ENCODE assay signal across 8 mouse cellular contexts in the genomic region with DNA sequence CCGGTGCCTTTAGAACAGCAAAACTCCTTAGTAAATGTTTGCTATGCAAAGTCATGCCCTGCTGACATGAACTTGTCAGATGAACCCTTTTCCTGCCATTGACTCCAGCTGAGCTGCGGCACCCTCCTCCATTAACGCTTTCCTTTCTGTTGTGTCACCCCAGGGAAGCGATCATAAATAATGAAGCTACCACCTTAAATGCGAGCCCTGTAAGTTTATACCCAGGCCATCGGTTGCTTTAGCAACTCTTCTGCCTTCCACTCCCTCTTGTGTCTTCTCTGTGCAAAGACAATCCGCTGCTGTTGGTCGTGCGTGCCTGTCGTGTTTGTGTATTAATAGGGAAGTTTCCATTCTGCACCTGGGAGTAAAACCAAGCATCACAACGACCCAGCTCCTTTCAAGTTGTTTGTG. TPM values are rescaled to one million over a fixed set of nuclear protein-coding genes. Genes with fewer than 3 reads are reported as not detected.
DNase-seq lines count a peak whose midpoint lies in the region; ATAC-seq lines count a peak whose summit lies in the region.
"Had no signal": no experiment of that assay in that cellular context is flagged by ENCODE, and none has a peak within 500 bp of the region (broad histone marks: within the 10 kb centered on the region; RNA-seq: fewer than 3 reads in every experiment).

No protein-coding gene starts in this region.

- H3K4me2 ChIP-seq in liver, embryonic 11.5 days = 0 out of 2 replicates have a peak overlapping the region, but pooled peaks have one; percentile 9
- H3K4me2 ChIP-seq in stomach, embryonic 15.5 days = peak overlapping the region; percentile 15; the same call in 1 of the 2 replicates

- no peak for ATAC-seq in megakaryocyte, adult 5-6 weeks (ENCODE audit: poor library complexity, severe bottlenecking)
- ATAC-seq in liver, embryonic 11.5 days (replicated peaks; ENCODE audit: low FRiP score) = no peak
- no peak for ATAC-seq in stomach, embryonic 15.5 days (ENCODE audit: insufficient read depth, low FRiP score, low read depth)

- peak overlapping the region; percentile 94 for H3K4me3 ChIP-seq in megakaryocyte, embryonic 14.5 days (replicated peaks)
- H3K4me3 ChIP-seq in hindbrain, embryonic 10.5 days = peak overlapping the region; percentile 23
- no peak overlapping the region for H3K4me3 ChIP-seq in liver, embryonic 11.5 days (ENCODE audit: low read depth, low read length)
- H3K4me3 ChIP-seq in stomach, embryonic 15.5 days (replicated peaks) = no peak overlapping the region
- H3K4me3 ChIP-seq: erythroblast, embryonic 14.5 days had no signal

- peak; percentile 60 to 67 for DNase-seq in cerebellum, postnatal 10 days
- DNase-seq in hindbrain, embryonic 10.5 days (ENCODE audit: low spot score) = peak; percentile 23
- no peak for DNase-seq in liver, embryonic 11.5 days (ENCODE audit: low spot score)
- no peak for DNase-seq in spleen, postnatal 4 days (ENCODE audit: low spot score in 2 of 2)

- peaks cover 9% of the 10 kb centered on the region for H3K36me3 ChIP-seq in megakaryocyte, embryonic 14.5 days (replicated peaks; ENCODE audit: low read length)
- no peaks in the 10 kb centered on the region for H3K36me3 ChIP-seq in hindbrain, embryonic 10.5 days
- H3K36me3 ChIP-seq in liver, embryonic 11.5 days (ENCODE audit: control insufficient read depth, insufficient read depth, low read length) = no peaks in the 10 kb centered on the region
- H3K36me3 ChIP-seq in stomach, embryonic 15.5 days = no peaks in the 10 kb centered on the region

- no peak overlapping the region for H3K9ac ChIP-seq in liver, embryonic 11.5 days (ENCODE audit: low read depth, low read length)
- H3K9ac ChIP-seq in stomach, embryonic 15.5 days = no peak overlapping the region

- H3K27ac ChIP-seq in hindbrain, embryonic 10.5 days = no peak overlapping the region
- no peak overlapping the region for H3K27ac ChIP-seq in liver, embryonic 11.5 days (ENCODE audit: low read depth, low read length)
- H3K27ac ChIP-seq in stomach, embryonic 15.5 days = no peak overlapping the region

- H3K27me3 ChIP-seq in megakaryocyte, embryonic 14.5 days (replicated peaks) = peaks cover 43% of the 10 kb centered on the region
- peaks cover 57% of the 10 kb centered on the region for H3K27me3 ChIP-seq in hindbrain, embryonic 10.5 days (ENCODE audit: insufficient read depth, poor library complexity, severe bottlenecking)
- peaks cover 45% of the 10 kb centered on the region for H3K27me3 ChIP-seq in liver, embryonic 11.5 days (replicated peaks; ENCODE audit: control insufficient read depth, insufficient read depth, low read length)
- no peaks in the 10 kb centered on the region; the same call in 1 of the 2 replicates for H3K27me3 ChIP-seq in stomach, embryonic 15.5 days (replicated peaks)

- no peaks in the 10 kb centered on the region for H3K9me3 ChIP-seq in megakaryocyte, embryonic 14.5 days
- H3K9me3 ChIP-seq in hindbrain, embryonic 10.5 days = no peaks in the 10 kb centered on the region
- no peaks in the 10 kb centered on the region for H3K9me3 ChIP-seq in liver, embryonic 11.5 days (ENCODE audit: control insufficient read depth, low read length)
- no peaks in the 10 kb centered on the region for H3K9me3 ChIP-seq in stomach, embryonic 15.5 days

- H3K4me1 ChIP-seq in megakaryocyte, embryonic 14.5 days = peaks cover 75% of the 10 kb centered on the region
- peaks cover 34% of the 10 kb centered on the region for H3K4me1 ChIP-seq in hindbrain, embryonic 10.5 days (replicated peaks)
- peaks cover 5% of the 10 kb centered on the region; the same call in 1 of the 2 replicates for H3K4me1 ChIP-seq in liver, embryonic 11.5 days (replicated peaks; ENCODE audit: control insufficient read depth, insufficient read depth, low read length)
- 0 out of 2 replicates have a peak, but pooled peaks cover 10% of the 10 kb centered on the region for H3K4me1 ChIP-seq in stomach, embryonic 15.5 days

- WGBS in hindbrain, embryonic 10.5 days = 6% methylated on average over 11 of the region's 11 CpGs
- 9% methylated on average over 11 of the region's 11 CpGs for WGBS in liver, embryonic 11.5 days
- WGBS in stomach, embryonic 15.5 days = 3% methylated on average over 11 of the region's 11 CpGs

RNA-seq across cellular contexts. Expression of gene Dusp14, which starts 3.0 kb away (rescaled TPM):
- polyA plus RNA-seq in megakaryocyte, embryonic 14.5 days (2012; ENCODE audit: insufficient read depth, low replicate concordance) = 14.5 and 17.1 TPM in 2 replicates
- not detected in 2 replicates for total RNA-seq in megakaryocyte, adult 5-6 weeks (2015)
- total RNA-seq in megakaryocyte, adult 5-6 weeks (2017) = not detected in 2 replicates
- polyA plus RNA-seq in hindbrain, embryonic 10.5 days (2016; fragmentation: Nextera tagmentation; extraction: Ambion mirVana) = 11.0 and 13.3 TPM in 2 replicates
- 1.7 and 2.2 TPM in 2 replicates for polyA plus RNA-seq in liver, embryonic 11.5 days (2014; fragmentation: Nextera tagmentation; extraction: Ambion mirVana)
- polyA plus RNA-seq in stomach, embryonic 15.5 days (2015; fragmentation: Nextera tagmentation; extraction: Ambion mirVana) = 13.5 and 19.5 TPM in 2 replicates
- polyA plus RNA-seq: erythroblast, embryonic 14.5 days had no signal

Comparison
In these comparisons a context has a peak if more than half of its experiments do, and no peak if none do; other contexts are left out.
1. H3K4me3 ChIP-seq: peak in megakaryocyte, embryonic 14.5 days (single experiment) and hindbrain, embryonic 10.5 days (single experiment); none in liver, embryonic 11.5 days (single experiment) and stomach, embryonic 15.5 days (single experiment).
2. DNase-seq: peak in cerebellum, postnatal 10 days (2 of 2) and hindbrain, embryonic 10.5 days (single experiment); none in liver, embryonic 11.5 days (single experiment) and spleen, postnatal 4 days (0 of 2).